Mouse (Mus musculus) midbrain, embryonic 14.5 days (tissue): ENCODE measurements around the gene Nudc. TPM values are rescaled to one million over a fixed set of nuclear protein-coding genes. Genes with fewer than 3 reads are reported as not detected.
"Not testable (repeated sequence)": the region's sequence is repeated elsewhere in the genome, so short reads cannot be mapped to it uniquely, and the experiment has no call there.

Experiments
- ATAC-seq: fragments of 200-750 bp; cut with Nextera tagmentation; 2 replicates; pipeline ENCODE4 v1.8.0; 2017; ENCODE audit warnings: moderate number of reproducible peaks, moderate library complexity; ENCODE audit not compliant: low FRiP score, low TSS enrichment
- DNase-seq: peaks from one replicate; pipeline ENCODE4 v3.0.0-alpha.2; 2015
- H3K27ac ChIP-seq: fragments of 300-500 bp; sonication (generic); replicated peaks from 2 replicates; pipeline ENCODE4 v1.5.1; 2014; ENCODE audit warnings: mild to moderate bottlenecking, low read depth, low read length, moderate library complexity
- H3K27me3 ChIP-seq: fragments of 300-500 bp; sonication (generic); 2 replicates; pipeline ENCODE4 v1.6.1; 2014; ENCODE audit warnings: low read length, control low read depth, mixed read lengths; ENCODE audit not compliant: control insufficient read depth, insufficient read depth
- H3K36me3 ChIP-seq: fragments of 300-500 bp; sonication (generic); 2 replicates; pipeline ENCODE4 v1.6.1; 2014; ENCODE audit warnings: low read length, control low read depth; ENCODE audit not compliant: control insufficient read depth, insufficient read depth
- H3K4me1 ChIP-seq: fragments of 300-500 bp; sonication (generic); 2 replicates; pipeline ENCODE4 v1.6.1; 2014; ENCODE audit warnings: mild to moderate bottlenecking, antibody characterized with exemption, low read length, control low read depth; ENCODE audit not compliant: control insufficient read depth, insufficient read depth
- H3K4me2 ChIP-seq: fragments of 300-500 bp; sonication (generic); 2 replicates; pipeline ENCODE4 v1.6.1; 2014; ENCODE audit warnings: mild to moderate bottlenecking, low read length, moderate library complexity
- H3K4me3 ChIP-seq: fragments of 300-500 bp; sonication (generic); replicated peaks from 2 replicates; pipeline ENCODE4 v1.5.1; 2014; ENCODE audit warnings: low read depth, low read length
- H3K9ac ChIP-seq: fragments of 300-500 bp; sonication (generic); replicated peaks from 2 replicates; pipeline ENCODE4 v1.6.1; 2014; ENCODE audit warnings: mild to moderate bottlenecking, low read length, moderate library complexity
- H3K9me3 ChIP-seq: fragments of 300-500 bp; sonication (generic); 2 replicates; pipeline ENCODE4 v1.6.1; 2016; ENCODE audit warnings: low read length, control low read depth, mixed read lengths; ENCODE audit not compliant: control insufficient read depth
- WGBS: fragments of 180-500 bp; shearing (Covaris S2); extraction: QIAGEN DNeasy Blood & Tissue Kit; methylation state at CpG from one replicate; pipeline ENCODE4 v1.1.7; 2014; 5-methylcytosine and 5-hydroxymethylcytosine counted together
- polyA plus RNA-seq: library from polyadenylated mRNA; unstranded; fragments of >200 nt; fragmentation: Nextera tagmentation; extraction: Ambion mirVana; gene quantifications from 2 replicates; pipeline ENCODE4 v1.2.1, GENCODE M21; 2014

Nudc gene
- polyA plus RNA-seq, 1 experiment from 2014 or later = 162 TPM

- ATAC-seq (no peak), DNase-seq (peak; percentile 86)
- Histone ChIP-seq H3K4me3 (no peak overlapping the region), H3K4me1 (no peaks in the 10 kb centered on the region), H3K27me3 (peaks cover 10% of the 10 kb centered on the region; the same call in 1 of the 2 replicates), H3K9ac (no peak overlapping the region), H3K4me2 (no peak overlapping the region), H3K9me3 (no peaks in the 10 kb centered on the region), H3K36me3 (no peaks in the 10 kb centered on the region), H3K27ac (no peak overlapping the region)
- WGBS = 13% methylated on average over 8 of the region's 8 CpGs
Observed at GRCm38 (mm10) chr4:133512972-133513371, 32.8 kb downstream of the Nudc start.

GRCm38 (mm10) chr4:133512511-133512910, 33.3 kb downstream of the Nudc start:
- not testable (repeated sequence) for H3K9me3 ChIP-seq, DNase-seq, H3K4me1 ChIP-seq, H3K9ac ChIP-seq, H3K4me2 ChIP-seq, H3K4me3 ChIP-seq, ATAC-seq, H3K27me3 ChIP-seq, H3K36me3 ChIP-seq, H3K27ac ChIP-seq
- 61% methylated on average over 4 of the region's 5 CpGs for WGBS

DNA sequence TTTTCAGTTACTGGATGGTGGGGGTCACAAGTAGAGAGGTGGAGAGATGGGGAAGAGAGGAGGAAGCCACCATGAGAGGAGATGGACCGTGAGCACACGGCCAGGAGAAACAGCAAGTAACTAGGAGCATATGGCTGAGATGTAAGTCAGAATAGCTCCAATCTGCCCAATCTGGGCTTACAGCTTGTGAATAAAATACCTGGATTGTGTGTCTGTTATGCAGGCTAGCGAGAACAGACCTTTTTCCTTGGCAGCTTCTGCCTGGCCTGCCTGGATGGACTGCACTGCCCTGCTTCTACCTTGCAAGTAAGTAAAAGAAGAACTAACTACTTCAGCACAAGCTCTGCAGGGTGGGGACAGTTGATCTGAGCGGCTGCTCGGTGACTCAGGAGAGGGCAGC, 34.7 kb downstream of the Nudc start:
- Histone ChIP-seq H3K4me1 (no peaks in the 10 kb centered on the region), H3K9me3 (no peaks in the 10 kb centered on the region), H3K27ac (no peak overlapping the region), H3K9ac (no peak overlapping the region), H3K36me3 (no peaks in the 10 kb centered on the region), H3K4me3 (no peak overlapping the region), H3K4me2 (no peak overlapping the region), H3K27me3 (no peaks in the 10 kb centered on the region)
- 84% methylated on average over 5 of the region's 5 CpGs for WGBS
- DNase-seq = no peak
- no peak for ATAC-seq

DNA sequence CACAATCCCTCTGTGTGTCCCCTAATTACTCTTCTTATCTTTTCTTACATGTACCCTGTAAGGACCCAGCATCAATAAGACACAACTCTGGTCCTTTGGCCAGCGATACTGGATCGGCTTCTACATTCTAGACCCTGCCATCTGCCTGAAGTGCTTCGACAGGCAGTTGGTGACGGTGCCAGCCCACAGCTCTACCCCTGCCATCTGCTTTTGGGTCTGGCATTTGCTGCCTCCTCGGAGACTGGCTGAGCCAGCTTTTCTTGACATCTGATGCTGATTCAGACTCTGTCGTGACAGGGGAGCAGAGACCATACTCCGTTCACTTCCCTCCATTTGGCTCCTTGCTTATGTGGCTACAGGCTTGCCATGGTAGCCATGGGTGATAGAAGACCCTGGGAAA, 36.8 kb downstream of the Nudc start:
- DNase-seq (no peak), ATAC-seq (no peak)
- no peak overlapping the region for H3K27ac ChIP-seq
- WGBS = 80% methylated on average over 7 of the region's 7 CpGs
- H3K4me1 ChIP-seq = no peaks in the 10 kb centered on the region
- no peaks in the 10 kb centered on the region for H3K36me3 ChIP-seq
- no peak overlapping the region for H3K9ac ChIP-seq
- H3K9me3 ChIP-seq = no peaks in the 10 kb centered on the region
- no peak overlapping the region for H3K4me3 ChIP-seq
- no peak overlapping the region for H3K4me2 ChIP-seq
- H3K27me3 ChIP-seq = no peaks in the 10 kb centered on the region

DNA sequence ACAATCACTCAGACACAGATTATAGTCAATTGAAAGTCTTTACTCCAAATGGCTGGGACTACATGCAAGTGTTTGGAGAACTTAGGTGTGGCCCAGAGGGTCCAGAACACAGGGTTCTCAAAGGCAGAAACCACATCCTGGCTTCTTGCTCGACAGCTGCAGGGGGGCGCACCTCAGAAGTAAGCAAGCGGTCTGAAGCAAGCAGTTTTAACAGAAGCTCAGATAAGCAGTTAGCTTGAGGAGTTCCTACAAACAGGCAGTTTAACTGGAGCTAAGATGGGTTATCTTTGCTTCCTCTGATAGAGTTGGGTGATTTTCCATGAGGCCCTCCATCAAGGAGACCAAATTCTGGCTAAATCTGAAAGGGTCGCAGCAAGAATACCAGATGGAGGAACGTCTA, 39.2 kb downstream of the Nudc start:
- H3K36me3 ChIP-seq = no peaks in the 10 kb centered on the region
- H3K27me3 ChIP-seq = no peaks in the 10 kb centered on the region
- H3K9ac ChIP-seq = no peak overlapping the region
- 78% methylated on average over 5 of the region's 5 CpGs for WGBS
- no peak for DNase-seq
- H3K4me2 ChIP-seq = no peak overlapping the region
- H3K9me3 ChIP-seq = no peaks in the 10 kb centered on the region
- H3K4me1 ChIP-seq = no peaks in the 10 kb centered on the region
- no peak overlapping the region for H3K4me3 ChIP-seq
- no peak overlapping the region for H3K27ac ChIP-seq
- no peak for ATAC-seq

- Histone ChIP-seq H3K4me3 (no peak overlapping the region), H3K36me3 (no peaks in the 10 kb centered on the region), H3K4me2 (no peak overlapping the region), H3K27ac (no peak overlapping the region), H3K27me3 (peaks cover 8% of the 10 kb centered on the region), H3K4me1 (no peaks in the 10 kb centered on the region), H3K9ac (no peak overlapping the region), H3K9me3 (no peaks in the 10 kb centered on the region)
- whole genome bisulfite sequencing = 71% methylated on average over 9 of the region's 9 CpGs
- DNase-seq (no peak), ATAC-seq (no peak)
Observed at GRCm38 (mm10) chr4:133504755-133505485, 40.9 kb downstream of the Nudc start.

GRCm38 (mm10) chr4:133504300-133504699, 41.5 kb downstream of the Nudc start:
- Histone ChIP-seq H3K4me3 (no peak overlapping the region), H3K27ac (no peak overlapping the region), H3K4me1 (no peaks in the 10 kb centered on the region), H3K4me2 (no peak overlapping the region), H3K36me3 (no peaks in the 10 kb centered on the region), H3K27me3 (peaks cover 14% of the 10 kb centered on the region), H3K9me3 (no peaks in the 10 kb centered on the region), H3K9ac (no peak overlapping the region)
- WGBS = 45% methylated on average over 5 of the region's 5 CpGs
- DNase-seq = no peak
- no peak for ATAC-seq

DNA sequence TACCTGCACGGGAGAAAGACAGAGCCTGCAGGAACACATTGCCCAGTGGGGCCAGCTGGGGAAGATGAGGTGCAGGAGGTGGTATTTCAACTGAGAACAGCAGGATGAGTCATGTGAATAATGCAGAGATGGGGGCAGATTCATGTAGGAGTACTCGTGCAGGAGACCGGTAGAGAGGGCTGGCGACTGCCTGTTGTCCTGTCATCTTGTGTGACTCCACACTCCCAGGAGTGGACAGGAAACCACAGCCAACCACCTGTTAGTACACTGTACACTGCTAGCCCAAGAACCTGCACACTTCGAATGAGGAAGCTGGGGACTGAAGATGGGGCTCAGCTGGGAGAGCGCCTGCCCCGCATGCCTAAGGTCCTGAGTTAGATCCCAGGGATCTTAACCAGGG, 44.3 kb downstream of the Nudc start:
- Histone ChIP-seq H3K27me3 (peaks cover 42% of the 10 kb centered on the region), H3K4me2 (no peak overlapping the region), H3K27ac (no peak overlapping the region), H3K36me3 (no peaks in the 10 kb centered on the region), H3K4me1 (peaks cover 9% of the 10 kb centered on the region), H3K9ac (no peak overlapping the region), H3K4me3 (no peak overlapping the region), H3K9me3 (no peaks in the 10 kb centered on the region)
- DNase-seq (no peak), ATAC-seq (no peak)
- 66% methylated on average over 7 of the region's 7 CpGs for WGBS

GRCm38 (mm10) chr4:133498160-133498724, 47.6 kb downstream of the Nudc start, which contains the start of gene Trnp1:
Gene Trnp1, minus strand, starts transcription at chr4:133498550.
- DNase-seq = peak; percentile 91
- peak within 1 kb of the TSS; percentile 61 for H3K9ac ChIP-seq
- no peaks in the 10 kb centered on the region for H3K36me3 ChIP-seq
- no peak within 1 kb of the TSS for H3K27ac ChIP-seq
- H3K9me3 ChIP-seq = no peaks in the 10 kb centered on the region
- H3K4me1 ChIP-seq = peaks cover 13% of the 10 kb centered on the region
- WGBS = under 1% methylated on average over 39 of the region's 53 CpGs
- peaks cover 63% of the 10 kb centered on the region for H3K27me3 ChIP-seq
- H3K4me3 ChIP-seq = peak within 1 kb of the TSS; percentile 61
- ATAC-seq = peak; percentile 84
- H3K4me2 ChIP-seq = peak within 1 kb of the TSS; percentile 98
